Mouse (Mus musculus): Measurements from ENCODE around the gene Dynlt1b. TPM values are rescaled to one million over a fixed set of nuclear protein-coding genes. Genes with fewer than 3 reads are reported as not detected.
A peak's percentile ranks its signal among the peaks of the same experiment; 100 is the strongest.
"Not testable (repeated sequence)": the region's sequence is repeated elsewhere in the genome, so short reads cannot be mapped to it uniquely, and the experiment has no call there.

The Dynlt1b gene
- polyA plus RNA-seq, 1 experiment from 2014 or later = 422 TPM

GRCm38 (mm10) chr17:6454703-6455102, 24.8 kb downstream of the Dynlt1b start:
- H3K36me3 ChIP-seq = peaks cover 33% of the 10 kb centered on the region
- 92% methylated on average over 2 of the region's 2 CpGs for WGBS

GRCm38 (mm10) chr17:6455883-6456282, 26.0 kb downstream of the Dynlt1b start:
- 93% methylated on average over 12 of the region's 12 CpGs for WGBS
- not testable (repeated sequence) for H3K27me3 ChIP-seq (ENCODE audit: insufficient read depth, poor library complexity, severe bottlenecking); DNase-seq (ENCODE audit: low spot score); H3K9me3 ChIP-seq; H3K27ac ChIP-seq; H3K4me3 ChIP-seq; H3K4me1 ChIP-seq
- H3K36me3 ChIP-seq = peaks cover 37% of the 10 kb centered on the region

More at GRCm38 (mm10) chr17:6454703-6455102, 24.8 kb downstream of the Dynlt1b start:
- not testable (repeated sequence) for H3K9me3 ChIP-seq; H3K4me3 ChIP-seq; H3K27me3 ChIP-seq (ENCODE audit: insufficient read depth, poor library complexity, severe bottlenecking); DNase-seq (ENCODE audit: low spot score); H3K27ac ChIP-seq; H3K4me1 ChIP-seq

DNA sequence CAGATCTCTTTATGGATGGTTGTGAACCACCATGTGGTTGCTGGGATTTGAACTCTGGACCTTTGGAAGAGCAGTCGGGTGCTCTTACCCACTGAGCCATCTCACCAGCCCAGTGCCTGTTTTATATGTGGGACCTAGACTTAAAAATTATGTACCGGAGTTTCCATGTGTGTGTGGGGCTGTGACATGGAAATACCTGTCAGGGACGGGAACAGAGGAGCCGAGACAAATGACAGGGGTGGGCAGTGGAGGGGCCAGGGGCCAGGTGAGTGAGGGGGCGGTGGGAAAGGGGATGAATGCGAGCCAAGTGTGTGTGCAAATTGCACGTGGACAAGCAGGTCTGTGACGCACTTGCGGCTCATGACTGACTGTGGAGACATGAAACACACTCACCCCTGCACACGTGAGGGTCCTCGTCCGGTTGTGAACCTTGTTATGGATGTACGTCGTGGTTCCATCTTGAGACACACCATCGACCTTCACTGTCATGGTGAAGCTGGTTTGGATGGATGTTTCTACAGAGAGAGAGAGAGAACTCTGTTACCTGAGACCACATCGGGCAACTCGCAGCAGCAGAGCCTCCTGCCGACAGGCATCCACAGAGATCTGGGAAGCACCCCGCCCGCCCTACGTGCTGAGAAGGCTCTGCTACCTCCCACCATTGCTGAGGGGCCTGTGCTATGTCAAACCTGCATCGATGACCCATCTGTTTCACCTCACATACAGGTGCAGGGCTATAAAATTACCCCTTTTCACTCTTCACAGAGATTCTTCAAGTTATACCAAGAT, 26.9 kb downstream of the Dynlt1b start:
- not testable (repeated sequence) for H3K4me1 ChIP-seq; H3K4me3 ChIP-seq; H3K27me3 ChIP-seq (ENCODE audit: insufficient read depth, poor library complexity, severe bottlenecking); H3K27ac ChIP-seq; H3K9me3 ChIP-seq; DNase-seq (ENCODE audit: low spot score)
- WGBS = 90% methylated on average over 17 of the region's 22 CpGs
- peaks cover 42% of the 10 kb centered on the region for H3K36me3 ChIP-seq

DNA sequence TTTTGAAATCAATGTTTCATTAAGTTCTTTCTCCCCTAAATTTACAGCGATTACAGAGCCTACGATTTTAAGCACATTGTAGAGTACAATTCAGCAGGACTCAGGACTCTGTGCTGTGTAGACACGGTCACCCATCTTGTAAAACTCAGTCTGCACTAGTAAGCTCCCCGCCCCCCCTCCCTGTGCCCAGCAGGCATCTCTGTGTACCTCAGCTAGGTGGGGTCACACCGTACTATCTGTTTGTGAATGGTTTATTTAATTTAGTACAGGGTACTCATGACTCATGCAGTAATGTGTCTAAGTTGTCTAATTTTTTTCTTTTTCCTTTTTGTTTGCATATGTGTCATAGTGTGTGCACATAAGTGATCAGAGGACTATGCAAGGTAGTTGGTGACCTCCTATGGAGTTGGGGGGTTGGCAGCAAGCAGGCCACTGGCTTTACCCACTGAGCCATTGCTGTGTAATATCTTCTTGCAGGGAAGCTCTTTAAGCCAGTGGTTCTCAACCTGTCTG, 31.2 kb downstream of the Dynlt1b start:
- H3K9me3 ChIP-seq = not testable (repeated sequence)

GRCm38 (mm10) chr17:6465735-6466134, 35.8 kb downstream of the Dynlt1b start:
- H3K9me3 ChIP-seq; H3K4me3 ChIP-seq; H3K27ac ChIP-seq; DNase-seq (ENCODE audit: low spot score); H3K27me3 ChIP-seq (ENCODE audit: insufficient read depth, poor library complexity, severe bottlenecking): not testable (repeated sequence)
- 86% methylated on average over 9 of the region's 9 CpGs for WGBS
- Histone ChIP-seq H3K4me1 (peaks cover 15% of the 10 kb centered on the region), H3K36me3 (peaks cover 10% of the 10 kb centered on the region)

More for the DNA sequence above, 31.2 kb downstream of the Dynlt1b start:
- not testable (repeated sequence) for DNase-seq (ENCODE audit: low spot score); H3K27me3 ChIP-seq (ENCODE audit: insufficient read depth, poor library complexity, severe bottlenecking); H3K4me3 ChIP-seq; H3K27ac ChIP-seq; H3K4me1 ChIP-seq
- H3K36me3 ChIP-seq = peaks cover 29% of the 10 kb centered on the region
- 90% methylated on average over 5 of the region's 5 CpGs for WGBS

DNA sequence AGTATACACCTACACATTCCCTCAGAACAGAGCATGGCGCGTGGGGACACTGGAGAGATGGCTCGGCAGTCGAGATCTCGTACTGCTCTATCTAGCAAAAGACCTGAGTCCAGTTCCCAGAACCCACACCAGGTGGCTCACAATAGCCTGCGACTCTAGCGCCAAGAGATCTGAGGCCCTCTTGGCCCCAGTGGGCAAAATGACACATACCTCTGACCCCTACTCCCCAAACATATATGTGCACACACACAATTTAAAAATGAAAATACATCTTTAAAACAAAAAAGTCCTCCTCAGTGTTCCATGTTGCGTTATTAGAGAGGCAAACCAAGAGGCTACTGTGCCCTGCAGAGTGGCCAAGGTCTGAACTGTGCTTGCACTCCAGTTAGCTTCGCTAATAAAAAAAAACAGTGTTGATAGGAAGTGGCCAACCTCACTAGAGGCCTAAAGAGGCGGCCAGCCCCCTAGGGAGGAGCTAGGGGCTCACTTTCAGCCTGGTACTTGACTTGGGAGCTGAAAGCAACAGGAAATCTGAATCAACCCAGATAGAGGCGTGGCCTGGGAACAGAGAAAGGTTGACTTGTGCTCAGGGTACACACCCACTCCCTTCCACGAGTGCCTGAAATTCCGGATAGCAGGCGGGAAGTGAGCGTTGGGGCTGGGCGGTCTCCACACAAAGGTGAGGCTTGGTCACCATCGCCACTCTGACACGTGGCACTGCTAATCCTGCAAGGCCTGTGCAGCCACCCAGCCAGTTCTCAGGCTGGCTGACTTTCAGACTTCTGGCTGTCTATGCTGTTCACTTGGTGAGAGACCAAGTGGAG, 37.9 kb downstream of the Dynlt1b start:
- peak; percentile 81 for DNase-seq (ENCODE audit: low spot score)
- not testable (repeated sequence) for H3K9me3 ChIP-seq; H3K27me3 ChIP-seq (ENCODE audit: insufficient read depth, poor library complexity, severe bottlenecking); H3K36me3 ChIP-seq; H3K4me3 ChIP-seq
- Histone ChIP-seq H3K4me1 (peaks cover 21% of the 10 kb centered on the region), H3K27ac (0 out of 2 replicates have a peak overlapping the region, but pooled peaks have one; percentile 3)
- WGBS = 55% methylated on average over 18 of the region's 18 CpGs

DNA sequence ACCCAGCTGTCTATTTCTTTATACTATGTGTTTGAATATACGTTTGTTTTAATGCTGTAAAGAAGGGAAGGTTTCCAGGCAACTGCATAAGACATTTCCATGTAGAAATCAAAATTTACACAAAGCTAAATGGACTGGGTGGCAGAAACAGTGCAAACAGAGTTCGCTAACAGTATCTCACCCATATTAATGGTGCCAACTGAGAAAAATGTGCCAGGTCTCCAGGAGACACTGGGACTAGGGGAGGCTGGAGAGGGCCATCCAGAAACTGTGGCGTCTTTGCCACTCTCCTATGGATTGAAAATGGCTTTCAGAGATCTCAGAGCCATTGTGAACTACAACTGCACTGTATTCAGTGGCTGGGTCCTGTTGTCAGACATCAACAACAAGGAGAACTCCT, 40.1 kb downstream of the Dynlt1b start:
- H3K27ac ChIP-seq; H3K4me3 ChIP-seq; H3K27me3 ChIP-seq (ENCODE audit: insufficient read depth, poor library complexity, severe bottlenecking); DNase-seq (ENCODE audit: low spot score); H3K36me3 ChIP-seq; H3K9me3 ChIP-seq: not testable (repeated sequence)
- WGBS = 81% methylated on average over 2 of the region's 3 CpGs
- peaks cover 26% of the 10 kb centered on the region for H3K4me1 ChIP-seq

GRCm38 (mm10) chr17:6470671-6471070, 40.8 kb downstream of the Dynlt1b start:
- H3K27ac ChIP-seq; H3K4me3 ChIP-seq; H3K9me3 ChIP-seq; H3K36me3 ChIP-seq; DNase-seq (ENCODE audit: low spot score); H3K27me3 ChIP-seq (ENCODE audit: insufficient read depth, poor library complexity, severe bottlenecking): not testable (repeated sequence)
- WGBS = 90% methylated on average over 5 of the region's 7 CpGs
- H3K4me1 ChIP-seq = peaks cover 31% of the 10 kb centered on the region

DNA sequence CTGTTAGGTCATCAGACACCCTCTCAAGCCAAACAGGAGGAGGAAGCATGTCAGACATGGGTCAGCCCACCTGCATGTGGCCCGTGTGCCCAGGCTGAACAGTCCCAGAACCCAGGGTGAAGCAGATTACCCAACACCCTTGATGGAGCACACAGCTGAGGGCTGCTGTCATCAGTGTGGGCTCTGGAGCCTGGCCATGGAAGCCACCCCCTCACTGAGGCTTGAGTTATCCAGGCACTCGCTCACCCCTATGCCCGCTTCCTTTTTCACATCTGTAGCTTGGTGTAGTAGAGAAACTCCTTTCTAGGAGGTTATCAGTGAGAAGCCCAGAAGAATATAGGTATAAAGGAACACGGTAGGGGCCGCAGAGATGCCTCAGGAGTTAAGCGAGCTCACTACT, 45.4 kb downstream of the Dynlt1b start:
- H3K36me3 ChIP-seq; DNase-seq (ENCODE audit: low spot score); H3K4me3 ChIP-seq; H3K9me3 ChIP-seq; H3K27ac ChIP-seq; H3K27me3 ChIP-seq (ENCODE audit: insufficient read depth, poor library complexity, severe bottlenecking): not testable (repeated sequence)
- H3K4me1 ChIP-seq = peaks cover 19% of the 10 kb centered on the region
- WGBS = 88% methylated on average over 6 of the region's 6 CpGs

DNA sequence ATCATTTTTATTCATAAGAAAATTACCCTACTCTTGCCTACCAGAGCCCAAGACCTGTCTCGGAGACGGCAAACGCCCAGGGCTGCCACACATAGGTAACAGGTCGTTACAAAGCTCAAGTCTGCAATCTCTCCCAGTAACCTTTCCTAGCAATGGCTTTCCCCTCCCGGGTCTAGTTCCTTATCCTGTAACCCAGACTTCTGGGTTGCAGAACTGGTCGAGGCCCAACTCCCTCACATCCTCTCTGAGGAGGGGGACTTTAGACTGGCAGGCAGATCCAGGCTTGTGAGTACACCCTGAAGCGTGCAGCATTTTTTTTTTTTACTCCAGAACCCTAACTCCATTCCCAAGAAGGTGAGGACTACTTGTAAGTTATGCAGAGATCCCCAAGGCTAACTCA, 46.0 kb downstream of the Dynlt1b start:
- H3K9me3 ChIP-seq; DNase-seq (ENCODE audit: low spot score): not testable (repeated sequence)

DNA sequence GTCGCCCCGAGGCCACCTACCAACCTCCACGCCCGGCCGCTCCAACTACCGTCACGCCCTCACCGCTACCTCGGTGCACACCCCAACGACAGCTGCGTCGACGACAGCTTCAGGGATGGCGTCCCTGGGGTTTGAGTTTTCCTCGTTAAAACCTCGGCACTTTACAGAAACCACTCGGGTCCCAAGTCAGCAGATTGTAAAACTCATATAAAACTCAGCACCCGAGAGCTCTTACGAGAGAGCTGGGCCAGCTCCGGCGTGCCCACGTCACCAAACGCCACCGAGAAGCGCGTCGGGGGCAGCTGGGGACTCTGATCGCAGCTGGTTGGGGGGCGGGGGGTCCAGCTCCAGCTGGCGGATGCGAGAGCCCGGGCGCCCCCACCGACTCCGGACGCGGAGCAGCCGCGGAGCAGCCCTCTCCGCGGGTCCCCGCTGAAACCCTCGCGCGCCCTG, 46.6 kb downstream of the Dynlt1b start:
- Histone ChIP-seq H3K4me3 (peak overlapping the region; percentile 77), H3K4me1 (peaks cover 19% of the 10 kb centered on the region), H3K27ac (peak overlapping the region; percentile 85)
- DNase-seq (ENCODE audit: low spot score); H3K9me3 ChIP-seq; H3K36me3 ChIP-seq; H3K27me3 ChIP-seq (ENCODE audit: insufficient read depth, poor library complexity, severe bottlenecking): not testable (repeated sequence)
- under 1% methylated on average over 45 of the region's 45 CpGs for WGBS

More for the DNA sequence above, 46.0 kb downstream of the Dynlt1b start:
- 60% methylated on average over 7 of the region's 7 CpGs for WGBS
- not testable (repeated sequence) for H3K27ac ChIP-seq; H3K27me3 ChIP-seq (ENCODE audit: insufficient read depth, poor library complexity, severe bottlenecking); H3K36me3 ChIP-seq
- H3K4me1 ChIP-seq = peaks cover 19% of the 10 kb centered on the region
- peak overlapping the region; percentile 77 for H3K4me3 ChIP-seq

- not testable (repeated sequence) for H3K27me3 ChIP-seq (ENCODE audit: insufficient read depth, poor library complexity, severe bottlenecking); H3K9me3 ChIP-seq; H3K36me3 ChIP-seq; DNase-seq (ENCODE audit: low spot score)
- peaks cover 19% of the 10 kb centered on the region for H3K4me1 ChIP-seq
- peak overlapping the region; percentile 77 for H3K4me3 ChIP-seq
- H3K27ac ChIP-seq = peak overlapping the region; percentile 85
- 1% methylated on average over 40 of the region's 42 CpGs for WGBS
Observed at GRCm38 (mm10) chr17:6477026-6477425, 47.1 kb downstream of the Dynlt1b start.

Measured in heart, embryonic 10.5 days (tissue).